Mouse (Mus musculus) T-cell, adult 2 months (primary cell): ENCODE measurements around the gene Gm12845.
"Not testable (repeated sequence)": the region's sequence is repeated elsewhere in the genome, so short reads cannot be mapped to it uniquely, and the experiment has no call there.

Source experiments
- DNase-seq: peaks from one replicate; pipeline ENCODE4 v3.0.0; 2022; ENCODE audit warnings: low spot score

Gm12845 gene

GRCm38 (mm10) chr4:117724112-117724511 is at the start of gene Gm12845:
TSS of gene Gm12845 (plus strand) at chr4:117724412.
- no peak for DNase-seq

DNA sequence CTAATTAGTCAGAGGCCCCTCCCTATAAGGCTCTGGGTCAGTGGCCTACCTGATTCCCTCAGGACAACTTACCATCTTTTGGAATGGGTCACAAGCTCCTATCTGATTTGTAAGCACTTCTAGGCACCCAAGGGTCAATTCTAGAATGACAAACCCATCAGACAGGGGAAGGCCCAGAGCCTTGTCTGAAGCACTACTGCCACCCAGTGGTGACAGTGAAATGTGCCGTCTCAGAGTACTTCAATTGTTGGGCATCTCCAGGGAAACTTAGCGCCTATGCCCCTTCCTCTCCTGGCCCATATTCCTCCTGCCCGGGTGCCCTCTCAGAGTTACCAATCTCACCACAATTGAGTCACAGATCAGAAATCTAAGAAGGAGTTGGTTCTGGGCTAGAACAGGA is 47.3 kb upstream of the Gm12845 start:
- peak; percentile 50 for DNase-seq

DNA sequence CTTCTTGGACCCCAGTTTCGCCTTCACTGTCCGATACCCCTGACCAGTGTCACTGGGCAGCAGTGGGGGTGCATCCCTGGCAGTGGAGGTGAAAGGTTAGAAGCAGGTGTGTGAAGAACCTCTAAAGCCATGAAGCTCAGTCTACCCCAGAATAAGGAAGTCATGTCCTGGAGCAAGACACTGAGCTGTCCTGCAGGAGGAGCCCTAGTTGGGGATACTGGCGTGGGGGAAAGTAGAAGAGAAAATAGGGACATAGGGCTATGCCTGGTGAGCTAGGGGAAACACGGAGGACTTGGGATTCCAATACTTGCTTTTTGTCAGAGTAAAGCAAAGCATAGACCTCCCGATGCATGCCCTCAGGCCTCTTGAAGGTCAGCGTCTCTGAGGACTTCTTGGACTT is 43.2 kb upstream of the Gm12845 start:
- no peak for DNase-seq

GRCm38 (mm10) chr4:117681931-117682461 is 42.2 kb upstream of the Gm12845 start, which contains the start of gene Dmap1:
TSS of gene Dmap1 (minus strand) at chr4:117682273.
- peak; percentile 75 for DNase-seq

DNA sequence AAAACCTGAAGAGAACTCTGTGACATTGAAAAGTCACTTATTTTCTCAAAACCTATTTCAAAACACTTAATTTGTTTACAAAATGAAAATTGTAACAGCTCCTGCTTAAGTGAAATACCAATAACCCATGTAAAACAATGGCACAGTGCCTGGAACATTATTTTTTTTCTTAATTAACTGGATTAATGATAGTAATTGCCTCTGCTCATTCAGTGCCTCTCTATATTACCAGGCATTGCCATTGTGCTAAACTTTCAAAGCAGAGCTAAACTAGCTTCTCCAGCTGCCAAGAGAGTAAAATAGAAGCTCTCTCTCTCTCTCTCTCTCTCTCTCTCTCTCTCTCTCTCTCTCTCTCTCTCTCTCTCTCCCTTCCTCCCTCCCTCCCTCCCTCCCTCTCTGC is 41.7 kb upstream of the Gm12845 start:
- no peak for DNase-seq

- DNase-seq: no peak
Observed at GRCm38 (mm10) chr4:117683048-117683768, 41.0 kb upstream of the Gm12845 start.

- DNase-seq: no peak
Observed at GRCm38 (mm10) chr4:117686354-117686753, 37.9 kb upstream of the Gm12845 start.

- peak; percentile 16 for DNase-seq
Observed at GRCm38 (mm10) chr4:117705361-117705760, 18.9 kb upstream of the Gm12845 start.

DNA sequence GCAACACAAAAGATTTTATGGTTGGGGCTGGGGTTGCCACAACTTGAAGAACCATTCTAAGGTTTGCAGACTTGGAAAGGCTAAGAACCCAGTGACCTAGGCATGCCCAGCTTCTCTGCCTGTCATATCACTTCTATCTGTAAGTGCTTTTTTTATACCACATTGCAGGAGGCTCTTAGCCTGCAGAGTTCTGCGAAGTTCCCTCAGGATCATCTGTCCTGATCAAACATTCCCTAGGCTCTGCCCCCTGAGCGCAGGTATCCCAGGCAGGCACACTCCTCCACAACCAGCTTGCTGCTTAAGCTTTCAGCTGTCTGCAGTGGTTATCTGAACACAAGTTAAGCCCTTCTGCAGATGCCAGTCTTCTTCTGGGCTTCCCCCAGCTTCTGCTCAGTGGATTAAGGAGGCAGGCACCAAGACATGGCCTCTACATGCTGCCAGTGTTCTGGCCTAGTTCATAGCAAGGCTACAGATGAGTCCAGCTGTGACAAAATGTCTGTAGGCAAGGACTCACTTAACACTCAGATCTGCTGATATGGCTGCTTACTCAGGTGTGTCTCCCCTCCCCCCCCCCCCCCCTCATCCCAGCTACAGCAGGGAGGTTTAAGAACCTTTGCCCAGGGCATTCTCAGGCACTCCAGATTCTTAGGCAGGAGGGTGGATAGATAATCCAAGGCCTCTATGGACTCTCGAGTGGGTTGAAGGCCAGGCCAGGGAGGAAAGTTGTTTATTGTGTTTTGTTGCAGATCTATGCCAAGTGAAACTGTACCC is 15.2 kb upstream of the Gm12845 start:
- DNase-seq: no peak

- DNase-seq: no peak
Observed at GRCm38 (mm10) chr4:117712314-117712713, 11.9 kb upstream of the Gm12845 start.

DNA sequence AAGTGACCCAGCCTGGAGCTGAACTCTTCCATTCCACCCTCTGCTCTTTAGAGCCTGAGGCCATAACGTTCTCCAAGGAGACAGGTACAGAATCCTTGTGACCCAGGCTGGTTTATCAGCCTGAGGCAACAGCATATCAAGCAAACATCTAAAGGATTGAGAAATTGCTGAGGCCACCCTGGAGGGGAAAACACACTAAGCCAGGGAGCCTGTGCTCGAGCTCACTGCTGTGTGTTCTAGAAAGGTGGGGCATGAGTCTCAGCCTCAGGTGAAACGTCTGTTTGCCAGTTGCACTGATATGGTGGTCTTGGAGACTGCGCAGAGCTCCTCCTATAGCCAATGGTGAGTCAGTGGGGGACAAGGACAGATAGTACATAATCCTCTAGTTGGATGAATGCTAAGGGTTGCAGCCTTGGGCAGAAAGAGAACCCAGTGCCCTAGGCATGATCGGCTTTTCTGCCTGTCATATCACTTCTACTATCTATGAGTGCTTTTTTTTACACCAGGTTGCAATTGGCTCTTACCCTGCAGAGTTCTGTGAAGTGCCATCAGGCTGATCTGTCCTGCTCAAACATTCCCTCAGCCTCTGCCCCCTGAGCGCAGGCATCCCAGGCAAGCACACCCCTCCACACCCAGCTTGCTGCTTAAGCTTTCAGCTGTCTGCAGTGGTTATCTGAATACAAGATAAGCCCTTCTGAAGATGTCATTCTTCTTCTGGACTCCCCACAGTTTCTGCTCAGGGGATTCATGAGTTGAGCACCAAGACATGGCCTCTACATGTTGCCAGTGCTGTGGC is 10.7 kb upstream of the Gm12845 start:
- DNase-seq: no peak

DNA sequence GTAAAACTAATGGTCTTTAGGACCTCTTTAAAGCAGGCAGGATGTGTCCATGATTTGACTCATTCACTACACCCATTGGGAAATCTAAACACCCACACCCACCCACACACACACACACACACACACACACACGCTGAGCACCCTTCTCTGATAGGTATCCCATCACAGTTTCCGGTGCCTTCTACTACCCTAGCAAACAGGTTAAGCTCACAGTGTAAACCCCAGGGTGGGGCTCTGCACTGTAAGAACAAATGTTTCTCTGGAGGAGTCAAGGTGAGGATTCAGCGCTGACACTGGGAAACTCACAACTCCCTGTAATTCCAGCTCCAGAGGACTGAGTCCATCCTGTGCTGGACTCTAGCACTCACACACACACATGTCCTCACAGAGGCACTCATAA is 7.7 kb downstream of the Gm12845 start:
- no peak for DNase-seq

DNA sequence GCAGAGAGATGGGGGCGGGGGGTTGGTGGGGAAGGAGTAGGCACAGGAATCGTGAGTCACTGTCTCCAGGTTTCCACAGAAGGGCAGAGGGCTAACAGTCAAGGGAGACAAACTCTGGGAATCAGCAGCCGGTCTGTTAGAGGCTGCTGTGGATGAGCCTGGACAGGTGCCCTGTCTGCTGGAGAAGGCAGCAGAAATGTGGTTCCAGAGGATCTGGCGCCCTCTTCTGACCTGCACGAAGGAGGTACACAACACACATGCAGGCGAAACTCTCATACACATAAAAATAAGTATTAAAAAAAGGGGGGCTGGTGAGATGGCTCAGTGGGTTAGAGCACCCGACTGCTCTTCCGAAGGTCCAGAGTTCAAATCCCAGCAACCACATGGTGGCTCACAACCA is 13.3 kb downstream of the Gm12845 start:
- DNase-seq: no peak

GRCm38 (mm10) chr4:117752469-117752868 is 28.3 kb downstream of the Gm12845 start:
- DNase-seq: not testable (repeated sequence)

DNA sequence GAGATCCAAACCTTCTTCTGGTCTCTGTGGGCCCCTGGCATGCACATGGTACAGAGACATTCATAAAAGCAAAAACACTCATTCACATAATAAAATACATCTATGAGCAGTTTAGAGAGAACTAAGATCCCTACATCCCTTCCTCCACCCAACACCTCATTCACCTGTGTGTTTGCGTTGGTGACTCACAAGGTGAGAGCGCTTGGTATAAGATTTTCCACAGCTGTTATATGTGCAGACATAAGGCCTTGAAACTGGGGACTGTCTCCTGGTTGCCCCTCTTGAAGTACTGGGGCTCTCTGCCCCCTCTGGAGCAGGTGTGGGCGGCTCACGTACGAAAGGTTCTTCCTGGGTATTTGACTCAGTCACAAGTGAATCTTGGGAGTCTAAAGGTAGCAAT is 35.9 kb downstream of the Gm12845 start:
- DNase-seq: no peak

DNA sequence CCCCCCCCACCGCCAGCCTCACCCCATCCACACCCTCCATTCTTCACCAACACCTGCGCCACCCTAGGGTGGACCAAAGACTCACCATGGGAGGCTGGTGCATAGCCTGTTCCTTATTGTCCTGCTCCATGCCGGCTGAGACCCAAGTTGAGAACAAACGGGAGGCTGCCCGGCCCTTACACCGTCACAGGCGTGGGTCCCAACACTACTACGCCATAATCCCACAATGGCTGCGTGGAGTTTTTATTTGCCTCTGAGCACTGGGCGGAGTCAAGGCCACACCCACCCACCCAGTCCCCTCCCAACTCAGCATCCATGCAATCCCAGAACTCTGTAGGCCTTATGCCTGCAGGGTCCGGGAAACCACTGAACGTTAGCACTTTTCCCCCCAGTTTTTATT is 41.2 kb downstream of the Gm12845 start, which contains the start of gene Klf17:
TSS of gene Klf17 (minus strand) at position 233 of the 400 bp plus-strand sequence.
- DNase-seq: no peak

DNA sequence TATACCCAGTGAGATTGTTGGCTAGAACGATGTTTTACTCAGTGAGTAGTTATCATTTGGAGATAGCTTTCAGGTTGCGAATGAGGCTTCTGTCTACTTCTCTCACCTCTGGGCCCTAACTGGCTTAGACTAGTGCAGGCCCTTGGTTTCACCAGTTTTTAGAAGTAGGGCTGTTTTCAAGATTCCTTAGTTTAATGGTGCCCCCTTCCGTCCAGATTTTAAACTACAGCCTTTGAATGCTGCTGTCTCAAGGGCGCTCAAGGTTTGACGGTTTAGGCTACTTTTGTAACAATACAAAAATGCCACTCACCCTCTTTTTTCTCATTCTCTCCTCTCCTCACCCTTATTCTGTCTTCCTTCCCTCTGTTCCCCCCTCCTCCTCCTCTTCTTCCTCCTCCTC is 46.7 kb downstream of the Gm12845 start:
- peak; percentile 7 for DNase-seq

DNA sequence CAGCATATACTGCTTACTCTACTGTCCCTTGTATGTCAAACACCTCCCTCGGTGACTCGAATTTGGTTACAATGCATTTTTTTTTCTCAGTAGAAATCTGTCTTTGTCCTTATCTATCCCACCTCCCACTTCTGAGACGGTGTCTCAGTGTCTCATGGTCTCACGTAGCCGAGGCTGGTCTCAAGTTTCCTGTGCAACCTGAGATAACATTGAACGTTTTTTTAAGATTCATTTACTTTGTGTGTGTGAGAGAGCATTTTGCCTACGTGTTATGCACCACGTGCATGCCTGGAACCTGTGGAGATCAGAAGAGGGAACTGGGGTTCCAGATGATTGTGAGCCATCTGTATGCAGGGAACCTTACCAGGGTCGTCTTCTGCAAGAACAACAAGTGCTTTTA is 48.7 kb downstream of the Gm12845 start:
- DNase-seq: no peak
